Mouse (Mus musculus) naive thymus-derived CD4-positive, alpha-beta T cell, adult 2 months (primary cell): ENCODE results near the gene Apoc2.

ENCODE experiments used
- DNase-seq: peaks from one replicate; pipeline ENCODE4 v3.0.0-alpha.2; 2011; ENCODE audit warnings: low read depth

Apoc2 gene

GRCm38 (mm10) chr7:19677872-19678271 is at the start of gene Apoc2:
Apoc2 (minus strand) TSS chr7:19677941.
- DNase-seq, result no peak

- no peak for DNase-seq
Observed at GRCm38 (mm10) chr7:19726541-19726940, 48.8 kb upstream of the Apoc2 start.

- DNase-seq, result no peak
Observed at GRCm38 (mm10) chr7:19724167-19724566, 46.4 kb upstream of the Apoc2 start.

GRCm38 (mm10) chr7:19722754-19723195 is 45.0 kb upstream of the Apoc2 start:
- no peak for DNase-seq

- no peak for DNase-seq
Observed at GRCm38 (mm10) chr7:19719200-19719599, 41.5 kb upstream of the Apoc2 start.

- DNase-seq, result no peak
Observed at GRCm38 (mm10) chr7:19718297-19718952, 40.7 kb upstream of the Apoc2 start.

GRCm38 (mm10) chr7:19717346-19717745 is 39.6 kb upstream of the Apoc2 start:
- DNase-seq, result no peak

- DNase-seq, result no peak
Observed at GRCm38 (mm10) chr7:19716822-19717221, 39.1 kb upstream of the Apoc2 start.

- DNase-seq, result no peak
Observed at GRCm38 (mm10) chr7:19716055-19716682, 38.4 kb upstream of the Apoc2 start.

- peak; percentile 100 for DNase-seq
Observed at GRCm38 (mm10) chr7:19715239-19716054, 37.7 kb upstream of the Apoc2 start, which contains the start of gene Tomm40. Tomm40 (minus strand) TSS chr7:19715438.

- no peak for DNase-seq
Observed at GRCm38 (mm10) chr7:19714836-19715235, 37.1 kb upstream of the Apoc2 start.

- DNase-seq, result no peak
Observed at GRCm38 (mm10) chr7:19713598-19713997, 35.9 kb upstream of the Apoc2 start.

- DNase-seq, result peak; percentile 65
Observed at GRCm38 (mm10) chr7:19713196-19713595, 35.5 kb upstream of the Apoc2 start.

GRCm38 (mm10) chr7:19712414-19712813 is 34.7 kb upstream of the Apoc2 start:
- DNase-seq, result no peak

GRCm38 (mm10) chr7:19710650-19711049 is 32.9 kb upstream of the Apoc2 start:
- no peak for DNase-seq

- DNase-seq, result no peak
Observed at GRCm38 (mm10) chr7:19705271-19705670, 27.5 kb upstream of the Apoc2 start.

- no peak for DNase-seq
Observed at GRCm38 (mm10) chr7:19704475-19704874, 26.7 kb upstream of the Apoc2 start.

- DNase-seq, result no peak
Observed at GRCm38 (mm10) chr7:19702859-19703555, 25.3 kb upstream of the Apoc2 start.

GRCm38 (mm10) chr7:19701069-19701761 is 23.5 kb upstream of the Apoc2 start:
- peak; percentile 51 for DNase-seq

- DNase-seq, result no peak
Observed at GRCm38 (mm10) chr7:19700299-19701068, 22.7 kb upstream of the Apoc2 start.

- no peak for DNase-seq
Observed at GRCm38 (mm10) chr7:19699827-19700148, 22.0 kb upstream of the Apoc2 start.
